Mouse (Mus musculus) CD4-positive, CD25-positive, alpha-beta regulatory T cell, adult 2 months (primary cell): ENCODE data around the gene Ddx54.

Source experiments
- DNase-seq: peaks from one replicate; pipeline ENCODE4 v3.0.0-alpha.2; 2012; ENCODE audit warnings: low read depth, low spot score

Gene Ddx54

GRCm38 (mm10) chr5:120582002-120582401 lies 30.5 kb upstream of the Ddx54 start:
- no peak for DNase-seq

- peak; percentile 58 for DNase-seq
Observed at GRCm38 (mm10) chr5:120583511-120583910, 29.0 kb upstream of the Ddx54 start.

- no peak for DNase-seq
Observed at GRCm38 (mm10) chr5:120584968-120585367, 27.6 kb upstream of the Ddx54 start.

GRCm38 (mm10) chr5:120586741-120587615 lies 25.6 kb upstream of the Ddx54 start:
- DNase-seq, result peak; percentile 26

GRCm38 (mm10) chr5:120587616-120587926 lies 25.0 kb upstream of the Ddx54 start:
- peak; percentile 70 for DNase-seq

DNA sequence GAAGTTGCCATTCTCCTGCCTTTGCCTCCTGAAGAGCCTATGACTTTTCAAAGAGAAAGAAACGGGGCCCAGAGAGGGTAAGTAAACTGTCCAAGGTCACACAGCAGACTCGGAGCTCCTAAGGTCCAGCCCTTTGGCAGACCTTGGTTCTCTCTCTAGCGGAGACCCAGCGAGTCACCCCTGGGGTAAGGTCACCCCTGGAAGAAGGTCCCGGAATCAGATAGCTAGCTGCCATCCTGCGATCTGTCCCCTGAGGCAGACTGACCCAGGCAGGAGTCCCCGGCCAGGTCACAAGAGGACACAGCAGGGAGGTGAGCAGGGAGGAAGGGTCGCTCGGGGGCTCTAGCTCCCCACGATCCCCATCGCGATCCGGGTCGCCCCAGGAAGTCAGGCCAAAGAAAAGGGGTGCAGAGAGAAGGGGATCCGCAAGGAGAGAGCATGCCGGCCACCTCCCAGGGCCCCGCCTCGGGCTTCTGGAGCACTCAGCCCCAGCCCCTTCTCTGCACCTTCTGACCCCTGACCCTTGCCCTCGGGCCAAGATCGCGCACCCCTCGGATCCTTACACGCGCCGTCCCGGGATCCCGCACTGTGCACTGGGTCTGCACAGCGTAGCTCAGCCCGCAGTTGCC lies 24.5 kb upstream of the Ddx54 start:
- DNase-seq, result peak; percentile 26

DNA sequence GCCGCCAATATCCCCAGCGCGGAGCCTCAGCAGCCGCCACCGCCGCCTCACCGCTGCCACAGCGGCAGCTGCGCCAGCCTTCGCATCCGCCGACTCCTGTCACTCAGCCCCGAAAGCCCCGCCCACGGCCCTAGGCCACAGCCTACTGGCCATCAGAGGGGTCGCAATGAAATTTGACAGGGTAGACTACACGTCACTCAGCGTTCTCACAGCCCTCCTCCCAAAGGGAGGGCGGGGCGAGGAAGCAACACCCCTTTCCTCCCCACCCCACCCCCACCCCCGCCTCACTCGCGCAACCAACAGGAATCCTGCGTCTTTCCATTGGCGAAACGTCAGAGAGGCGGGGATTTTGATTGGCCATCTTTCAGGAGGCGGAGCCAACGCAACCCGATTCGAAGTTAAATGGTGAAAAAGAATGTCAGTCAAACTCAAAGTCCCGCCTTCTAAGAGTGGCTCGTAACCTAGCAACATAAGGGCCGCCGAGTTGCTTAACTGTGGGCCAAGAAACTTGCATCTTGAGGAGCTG lies 23.9 kb upstream of the Ddx54 start, which contains the start of the genes Tpcn1 and Iqcd:
Gene Tpcn1 (minus strand): TSS at position 105 of the 526 bp plus-strand sequence.
Gene Iqcd (plus strand): TSS at position 448 of the 526 bp plus-strand sequence.
- peak; percentile 100 for DNase-seq

- peak; percentile 78 for DNase-seq
Observed at GRCm38 (mm10) chr5:120590356-120591010, 22.1 kb upstream of the Ddx54 start.

DNA sequence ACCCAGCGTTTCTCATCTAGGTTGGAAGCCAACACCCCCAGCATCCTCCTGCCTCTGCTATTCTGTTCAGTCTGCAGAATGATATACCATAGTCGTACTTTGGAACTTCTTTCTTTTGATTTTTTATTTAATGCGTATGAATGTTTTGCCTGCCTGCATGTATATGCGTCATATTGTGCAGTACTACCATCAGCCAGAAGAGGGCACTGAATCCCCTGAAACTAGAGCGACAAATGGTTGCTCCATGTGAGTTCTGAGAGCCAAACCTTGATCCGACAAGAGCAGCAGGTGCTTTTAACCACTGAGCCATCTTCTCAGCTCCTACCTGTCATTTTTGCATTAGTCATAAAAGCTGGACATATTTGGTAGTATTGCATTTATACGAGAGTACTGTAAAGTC lies 20.4 kb upstream of the Ddx54 start:
- peak; percentile 62 for DNase-seq

DNA sequence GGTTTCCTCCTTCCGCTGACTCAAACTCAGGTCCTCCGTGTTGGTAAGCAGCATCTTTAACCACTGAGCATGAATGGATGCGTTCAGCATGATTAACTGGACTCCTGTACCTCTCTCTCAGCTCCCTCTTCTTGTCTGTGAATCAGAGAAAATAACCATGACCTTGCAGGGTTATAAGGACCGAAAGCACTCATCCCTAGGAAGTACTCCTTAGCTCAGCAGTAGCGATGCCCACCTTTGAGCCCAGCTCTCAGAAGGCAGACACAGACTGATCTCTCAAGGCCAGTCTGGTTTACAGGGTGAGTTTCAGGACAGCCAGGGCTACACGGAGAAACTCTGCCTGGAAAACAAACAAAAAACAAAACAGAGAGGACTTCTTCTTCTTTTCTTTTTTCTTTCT lies 18.1 kb upstream of the Ddx54 start:
- DNase-seq, result no peak

DNA sequence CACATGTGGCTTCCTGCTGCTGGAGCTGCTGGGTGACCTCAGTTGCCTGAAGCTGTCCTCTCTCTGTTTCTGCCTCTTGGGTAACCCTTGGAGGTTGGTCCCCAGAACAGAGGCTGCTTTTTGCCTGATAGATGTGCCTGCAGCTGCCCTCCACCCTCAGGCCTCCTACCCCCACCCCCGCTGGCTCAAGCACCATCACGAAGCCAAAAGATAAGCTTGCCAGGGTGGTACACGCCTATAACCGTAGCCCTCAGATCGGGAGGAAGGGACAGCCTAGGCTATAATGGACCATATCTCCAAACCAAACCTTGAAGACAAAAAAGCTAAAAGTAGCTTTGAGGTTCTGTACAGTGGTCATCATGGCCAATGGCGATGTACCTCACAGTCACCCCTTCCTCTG lies 12.9 kb upstream of the Ddx54 start:
- DNase-seq, result no peak

- DNase-seq, result peak; percentile 49
Observed at GRCm38 (mm10) chr5:120600946-120601668, 11.4 kb upstream of the Ddx54 start.

DNA sequence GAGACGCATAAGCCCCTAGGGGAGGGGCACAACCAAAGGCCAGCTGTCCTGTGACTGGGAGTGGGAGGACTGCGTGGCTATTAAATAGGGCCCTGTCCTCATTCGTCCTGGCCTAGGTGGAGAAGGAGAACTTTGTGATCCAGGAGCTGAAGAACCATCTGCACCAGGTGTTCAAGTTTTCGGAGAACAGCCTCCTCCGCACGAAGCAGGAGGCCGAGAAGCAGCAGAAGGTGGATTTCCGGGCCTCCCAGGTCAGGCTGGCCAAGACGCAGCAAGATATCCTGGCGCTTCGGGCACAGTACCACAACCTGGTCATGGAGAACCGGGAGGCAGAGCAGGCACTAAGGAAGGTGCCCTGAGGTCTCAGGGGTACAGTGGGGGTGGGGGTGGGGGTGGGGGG lies 10.3 kb upstream of the Ddx54 start:
- no peak for DNase-seq

DNA sequence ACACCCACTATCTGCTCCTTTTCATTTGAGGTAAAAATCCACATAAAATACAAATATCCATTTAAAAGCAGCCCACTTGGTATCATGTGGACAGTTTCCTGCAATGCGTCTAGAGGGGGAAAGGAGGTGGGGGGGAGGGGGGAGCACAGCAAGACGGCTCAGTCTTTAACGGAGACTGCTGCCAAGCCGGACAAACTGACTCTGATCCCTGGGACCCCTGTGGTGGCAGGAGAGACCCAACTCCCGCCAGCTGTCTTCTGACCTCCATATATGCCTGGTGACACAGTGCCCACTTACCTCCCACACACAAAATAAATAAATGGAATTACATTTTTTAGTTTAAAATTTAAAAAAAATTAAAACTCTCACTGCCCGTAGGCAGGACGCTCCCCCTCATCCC lies 9.0 kb upstream of the Ddx54 start:
- no peak for DNase-seq

DNA sequence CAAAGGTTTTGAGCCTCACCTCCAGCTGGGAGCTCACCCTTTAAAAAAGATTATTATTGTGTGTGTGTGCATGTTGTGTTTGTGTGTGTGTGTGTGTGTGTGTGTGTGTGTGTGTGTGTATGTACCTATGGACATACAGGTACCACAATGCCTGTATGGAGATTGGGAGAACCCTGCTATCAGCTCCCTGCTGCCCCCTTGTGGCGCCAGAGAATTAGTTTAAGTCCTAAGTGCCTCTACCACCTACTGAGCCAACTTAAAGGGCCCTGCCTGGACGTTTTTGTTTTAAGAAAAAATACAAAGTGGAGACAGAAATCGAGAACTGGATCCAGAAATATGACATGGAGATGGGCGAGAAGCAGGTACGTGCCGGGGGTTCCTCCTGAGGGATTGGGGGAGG lies 7.7 kb upstream of the Ddx54 start:
- DNase-seq, result peak; percentile 91

DNA sequence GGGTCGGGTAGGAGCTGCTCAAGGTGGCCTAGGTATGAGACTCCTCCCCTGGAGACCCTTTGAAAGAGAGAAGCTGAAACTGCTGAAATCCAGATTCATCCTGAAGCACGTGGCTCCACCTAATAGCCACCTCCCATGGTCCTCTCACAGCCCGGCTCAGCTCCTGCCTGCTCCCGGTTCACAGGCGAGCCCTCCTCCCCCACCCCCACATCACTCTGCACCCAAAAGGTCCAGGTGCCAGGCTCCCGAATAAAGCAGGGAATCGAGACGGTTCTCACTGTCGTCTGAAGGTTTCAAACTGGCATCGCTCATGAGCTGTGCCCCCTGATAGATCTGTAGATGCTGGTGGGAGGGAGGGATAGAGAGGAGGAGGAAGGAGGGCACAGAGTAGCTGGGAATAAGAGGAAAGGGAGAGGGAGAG lies 7.3 kb upstream of the Ddx54 start:
- peak; percentile 36 for DNase-seq

GRCm38 (mm10) chr5:120605688-120606087 lies 6.9 kb upstream of the Ddx54 start:
- peak; percentile 95 for DNase-seq

DNA sequence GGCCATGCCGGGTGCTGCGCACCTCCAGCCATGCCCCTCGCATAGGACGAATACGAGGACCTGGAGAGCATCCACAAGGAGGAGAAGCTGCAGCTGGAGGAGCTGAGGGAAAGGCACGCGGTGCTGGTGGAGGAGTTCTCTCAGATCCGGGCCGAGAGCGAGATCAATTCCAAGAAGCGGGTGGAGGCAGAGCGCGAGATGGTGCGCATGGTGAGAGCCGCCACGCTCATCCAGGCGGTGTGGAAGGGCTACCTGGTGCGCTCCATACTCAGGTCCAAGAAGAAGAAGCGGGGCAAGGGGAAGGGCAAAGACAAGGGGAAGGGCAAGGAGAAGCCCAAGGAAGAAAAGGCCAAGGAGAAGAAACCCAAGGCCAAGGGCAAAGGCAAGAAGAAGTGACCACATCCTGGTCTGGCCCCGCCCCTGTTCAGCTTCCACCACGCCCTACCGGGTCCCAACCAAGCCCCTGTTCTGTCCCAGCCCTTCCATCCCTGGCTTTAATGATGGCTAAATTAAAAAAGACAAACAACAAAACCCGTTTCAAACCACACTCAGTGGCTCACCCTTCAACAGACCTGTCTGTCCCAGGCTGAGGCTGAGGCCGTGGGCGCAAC lies 5.8 kb upstream of the Ddx54 start:
- no peak for DNase-seq

GRCm38 (mm10) chr5:120607335-120607734 lies 5.2 kb upstream of the Ddx54 start:
- no peak for DNase-seq

- DNase-seq, result no peak
Observed at GRCm38 (mm10) chr5:120609246-120609775, 3.2 kb upstream of the Ddx54 start.

DNA sequence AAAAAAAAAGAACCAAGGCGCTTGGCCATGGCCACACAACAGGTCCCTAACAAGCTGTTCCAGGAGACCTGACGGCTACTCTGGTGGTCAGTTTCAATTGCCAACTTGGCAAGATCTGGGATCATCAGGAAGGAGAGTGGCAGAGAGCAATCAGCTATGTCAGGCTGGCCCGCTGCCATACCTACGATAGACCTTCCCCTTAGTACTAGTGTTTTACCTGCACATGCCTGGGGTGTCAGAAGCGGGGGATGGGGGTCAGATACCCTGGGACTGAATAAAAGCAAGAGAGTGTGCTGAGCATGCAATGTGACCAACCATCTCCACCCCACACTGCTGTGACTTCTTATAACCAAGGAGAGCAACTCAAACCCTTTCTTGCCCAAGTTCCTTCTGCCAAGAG lies 1.6 kb upstream of the Ddx54 start:
- DNase-seq, result no peak
